Mouse (Mus musculus) megakaryocyte, adult 5-6 weeks (primary cell): ENCODE measurements around the gene Tmem248. TPM values are rescaled to one million over a fixed set of nuclear protein-coding genes. Genes with fewer than 3 reads are reported as not detected.

Experiments used
- ATAC-seq: 2 replicates; pipeline ENCODE4 v1.8.0; 2016; ENCODE audit warnings: mild to moderate bottlenecking, inconsistent platforms; ENCODE audit not compliant: poor library complexity, severe bottlenecking
- total RNA-seq, 2 experiments: library from RNA; stranded (forward) in 1 of 2; stranded (reverse) in 1 of 2; fragments of 153-499, 151-499 nt in 1 of 2; fragments of 221-1000, 200-1000 nt in 1 of 2; gene quantifications; 2 replicates each; pipeline versions ENCODE4 v1.2.3 to v1.2.4; 2015 to 2017

Gene Tmem248
- total RNA-seq, 2 experiments from 2014 or later, result 35.1 to 36.5 TPM

DNA sequence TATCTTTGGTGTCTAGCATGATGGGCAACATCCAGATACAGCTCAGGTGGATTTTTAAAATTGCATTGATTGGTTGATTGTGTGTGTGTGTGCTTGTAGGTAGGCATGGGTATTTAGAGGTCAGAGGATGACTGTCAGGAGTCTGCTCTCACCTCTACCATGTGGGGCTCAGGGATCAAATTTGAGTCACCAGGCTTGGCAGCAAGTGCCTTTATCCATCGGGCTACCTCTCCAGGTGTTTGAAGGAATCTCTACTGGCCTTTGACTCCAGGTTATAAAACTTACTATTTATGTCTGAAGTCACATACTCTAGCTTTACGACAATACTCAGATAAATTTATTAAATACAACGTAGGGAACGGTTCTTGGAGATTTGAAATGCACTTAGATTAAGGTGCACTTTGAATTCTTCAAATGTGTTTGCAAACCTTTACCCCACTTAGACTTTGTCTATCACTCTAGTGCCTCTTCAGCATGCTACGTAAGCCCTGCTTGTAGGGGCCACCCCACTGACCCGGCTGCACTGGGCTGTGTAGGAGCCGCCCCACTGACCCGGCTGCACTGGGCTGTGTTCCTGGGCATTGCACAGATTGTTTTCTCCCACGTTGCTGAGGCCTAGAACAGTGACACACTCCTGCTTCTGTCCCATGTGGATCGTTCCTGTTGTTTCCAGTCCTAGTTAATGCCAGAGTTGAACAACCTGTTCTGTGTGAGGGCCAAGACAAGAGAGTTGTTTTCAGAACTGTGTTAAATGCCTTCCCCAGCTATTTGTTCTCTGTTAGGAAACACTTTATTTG is 16.4 kb upstream of the Tmem248 start:
- ATAC-seq, result no peak

- peak; percentile 14; the same call in 1 of the 2 replicates for ATAC-seq
Measured at GRCm38 (mm10) chr5:130203948-130204347, 12.9 kb upstream of the Tmem248 start.

DNA sequence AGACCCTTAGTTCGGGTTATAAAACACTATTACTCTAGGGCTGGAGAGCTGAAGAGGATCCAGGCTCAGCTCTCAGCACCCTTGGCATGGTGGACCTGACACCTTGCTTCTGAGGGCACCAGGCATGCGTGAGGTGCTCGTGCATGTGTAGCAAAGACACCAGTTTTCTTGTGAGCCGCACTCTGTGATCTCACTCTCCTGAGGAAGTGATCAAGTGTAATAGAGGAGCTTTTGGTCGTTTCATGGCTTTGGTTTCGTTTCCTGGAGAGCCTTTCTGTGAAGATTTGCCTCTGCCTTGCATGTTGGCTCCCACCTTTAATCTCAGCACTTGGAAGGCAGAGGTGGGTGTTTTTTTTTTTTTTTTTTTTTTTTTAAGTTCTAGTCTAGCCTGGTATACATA is 12.3 kb upstream of the Tmem248 start:
- ATAC-seq, result peak; percentile 59

DNA sequence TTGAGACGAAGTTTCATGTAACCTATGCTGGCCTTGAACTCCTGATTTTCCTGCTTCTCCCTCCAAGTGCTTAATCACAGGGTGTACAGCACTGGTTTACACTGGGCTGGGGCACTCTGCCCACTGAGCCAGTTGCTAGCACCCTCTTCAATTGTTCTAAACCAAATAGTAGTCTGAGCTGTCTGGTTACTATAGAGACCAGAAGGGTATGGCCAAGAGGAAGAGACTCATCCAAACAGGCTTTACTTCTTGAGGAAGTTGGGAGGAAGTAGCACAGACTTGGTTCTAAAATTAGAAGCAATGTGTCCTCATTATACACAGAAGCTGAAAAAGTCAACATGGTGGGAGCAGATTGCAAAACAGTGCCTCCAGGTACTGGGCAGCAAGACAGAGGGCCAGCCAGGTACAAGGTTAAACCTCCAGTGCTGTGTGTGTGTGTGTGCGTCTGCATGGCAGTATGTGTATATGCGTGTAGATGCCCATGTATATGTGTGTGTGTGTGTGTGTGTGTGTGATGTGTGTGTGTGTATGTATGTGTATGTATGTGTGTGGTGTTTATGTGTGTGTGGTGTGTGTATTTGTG is 11.3 kb upstream of the Tmem248 start:
- ATAC-seq, result peak; percentile 62

- ATAC-seq, result no peak
Measured at GRCm38 (mm10) chr5:130207299-130207698, 9.6 kb upstream of the Tmem248 start.

DNA sequence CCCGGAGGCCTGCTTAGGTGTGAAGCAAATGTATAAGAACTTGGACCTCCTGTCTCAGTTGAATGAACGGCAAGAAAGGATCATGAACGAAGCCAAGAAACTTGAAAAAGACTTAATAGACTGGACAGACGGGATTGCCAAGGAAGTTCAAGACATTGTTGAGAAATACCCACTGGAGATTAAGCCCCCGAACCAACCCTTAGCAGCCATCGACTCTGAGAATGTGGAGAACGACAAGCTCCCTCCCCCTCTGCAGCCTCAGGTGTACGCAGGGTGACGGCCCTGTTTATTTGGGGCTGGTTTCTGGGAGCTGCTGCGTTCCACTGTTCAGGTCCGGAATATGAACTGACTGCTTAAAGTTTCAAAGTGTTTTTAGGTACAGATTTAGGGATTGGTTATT is 3.9 kb upstream of the Tmem248 start:
- ATAC-seq, result no peak

DNA sequence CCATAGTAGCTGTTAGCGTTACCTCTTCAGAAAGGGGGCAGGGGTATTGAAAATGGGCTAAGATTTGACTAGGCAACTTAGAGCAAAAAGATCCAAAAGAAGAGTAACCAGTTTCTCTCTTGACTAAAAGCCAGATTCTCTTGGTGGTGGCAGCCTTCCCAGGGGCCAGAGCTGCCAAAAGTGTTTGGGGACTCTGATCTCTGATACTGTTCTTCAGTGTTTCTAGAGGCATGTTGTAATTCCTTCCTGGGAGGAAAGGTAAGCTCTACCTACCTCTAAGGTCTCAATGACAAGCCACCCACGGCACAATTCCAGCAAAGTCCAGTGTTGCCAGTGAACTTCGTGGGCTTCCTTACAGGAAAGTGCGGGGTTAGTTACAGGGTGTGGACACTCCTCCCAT is 525 bp downstream of the Tmem248 start:
- ATAC-seq, result no peak

GRCm38 (mm10) chr5:130218336-130218735 is 1.5 kb downstream of the Tmem248 start:
- no peak for ATAC-seq

DNA sequence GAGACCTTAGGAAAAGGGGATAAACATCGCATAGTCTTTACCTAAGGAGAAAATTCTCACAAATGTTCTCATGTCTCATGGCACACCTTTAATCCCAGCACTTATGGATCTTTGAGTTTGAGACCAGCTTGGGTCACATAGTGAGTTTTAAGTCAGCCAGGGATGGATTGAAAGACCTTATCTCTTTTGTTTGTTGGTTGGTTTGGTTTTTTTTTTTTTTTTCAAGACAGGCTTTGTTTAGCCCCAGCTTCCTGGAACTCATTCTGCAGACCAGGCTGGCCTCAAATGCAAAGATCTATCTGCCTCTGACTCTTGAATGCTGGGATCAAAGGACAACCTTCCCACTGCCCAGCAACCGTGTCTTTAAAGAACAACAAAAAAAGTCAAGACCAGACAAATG is 4.4 kb downstream of the Tmem248 start:
- no peak for ATAC-seq

- ATAC-seq, result peak; percentile 12
Measured at GRCm38 (mm10) chr5:130221760-130222145, 4.9 kb downstream of the Tmem248 start.

- ATAC-seq, result peak; percentile 95
Measured at GRCm38 (mm10) chr5:130222146-130223004, 5.5 kb downstream of the Tmem248 start.

GRCm38 (mm10) chr5:130226790-130227189 is 9.9 kb downstream of the Tmem248 start:
- ATAC-seq, result no peak

- ATAC-seq, result peak; percentile 38
Measured at GRCm38 (mm10) chr5:130228120-130228519, 11.2 kb downstream of the Tmem248 start.

DNA sequence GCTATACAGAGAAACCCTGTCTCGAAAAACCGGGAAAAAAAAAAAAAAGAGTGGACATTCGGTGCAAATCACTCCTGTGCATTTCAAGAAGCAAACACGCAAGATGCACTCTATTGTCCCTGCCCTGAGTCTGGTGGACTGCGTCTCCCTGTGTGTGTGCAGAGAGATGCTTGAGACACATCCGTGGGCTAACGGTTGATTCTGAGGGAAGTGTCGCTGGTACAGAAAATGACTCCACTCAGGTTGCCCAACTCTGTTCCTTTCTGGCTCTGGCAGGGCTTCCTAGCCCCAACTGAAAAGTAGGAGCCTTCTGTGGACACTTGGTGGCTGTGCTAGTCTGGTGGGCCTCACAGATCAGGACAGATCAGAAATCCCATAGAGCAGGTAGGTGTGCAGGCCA is 19.4 kb downstream of the Tmem248 start:
- peak; percentile 81 for ATAC-seq

DNA sequence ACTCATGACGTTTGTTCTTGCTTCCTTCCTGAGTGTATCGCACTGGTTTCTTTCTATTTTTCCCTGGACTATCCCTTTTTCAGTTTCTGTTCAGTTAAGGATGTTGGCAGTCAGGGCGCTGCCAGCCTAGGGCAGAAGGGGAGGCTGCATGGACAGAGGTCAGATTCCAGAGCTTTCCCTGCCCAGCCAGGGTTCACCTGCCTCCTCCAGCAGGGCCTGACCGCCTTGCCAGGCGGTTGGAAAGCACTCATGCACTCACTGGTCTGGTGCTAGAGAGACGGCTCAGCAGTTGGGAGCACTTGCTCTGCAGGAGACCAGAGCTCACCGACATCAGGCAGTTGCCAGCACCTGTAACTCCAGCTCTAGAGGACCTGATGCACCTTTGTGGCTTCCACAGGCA is 22.4 kb downstream of the Tmem248 start:
- ATAC-seq, result no peak

DNA sequence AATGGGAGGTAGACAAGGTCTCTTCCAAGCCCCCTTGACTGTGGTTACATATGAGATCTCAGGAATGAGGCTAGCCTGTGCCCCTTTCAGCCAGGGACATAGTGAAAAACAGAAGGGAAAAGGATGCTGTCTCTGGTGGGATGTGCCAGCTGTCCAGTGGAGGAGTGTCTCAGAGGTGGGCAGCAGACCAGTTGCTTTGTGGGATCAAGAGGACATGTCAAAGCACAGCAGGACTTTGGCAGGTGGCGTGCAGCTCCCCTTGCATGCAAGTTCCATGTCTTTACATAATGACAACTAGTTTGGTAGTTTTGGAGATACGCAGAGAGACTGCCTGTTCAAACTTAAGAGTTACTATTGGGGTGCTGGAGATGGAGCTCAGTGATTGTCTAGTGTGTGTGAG is 23.0 kb downstream of the Tmem248 start:
- no peak for ATAC-seq

- no peak for ATAC-seq
Measured at GRCm38 (mm10) chr5:130241426-130241825, 24.5 kb downstream of the Tmem248 start.

- ATAC-seq, result peak; percentile 61
Measured at GRCm38 (mm10) chr5:130247823-130248222, 30.9 kb downstream of the Tmem248 start.

- no peak for ATAC-seq
Measured at GRCm38 (mm10) chr5:130254164-130255016, 37.5 kb downstream of the Tmem248 start.

- peak; percentile 79 for ATAC-seq
Measured at GRCm38 (mm10) chr5:130255017-130255720, 38.3 kb downstream of the Tmem248 start, which contains the start of the genes Sbds and Tyw1. Gene Sbds, minus strand, starts transcription at chr5:130255530. Gene Tyw1, plus strand, starts transcription at chr5:130255619.
